Mouse (Mus musculus) ES-CJ7 (cell line): ENCODE measurements around the gene Tekt1.

Source experiments
- DNase-seq: peaks from one replicate; pipeline ENCODE4 v3.0.0; 2011; ENCODE audit warnings: low read depth, low spot score

The Tekt1 gene

DNA sequence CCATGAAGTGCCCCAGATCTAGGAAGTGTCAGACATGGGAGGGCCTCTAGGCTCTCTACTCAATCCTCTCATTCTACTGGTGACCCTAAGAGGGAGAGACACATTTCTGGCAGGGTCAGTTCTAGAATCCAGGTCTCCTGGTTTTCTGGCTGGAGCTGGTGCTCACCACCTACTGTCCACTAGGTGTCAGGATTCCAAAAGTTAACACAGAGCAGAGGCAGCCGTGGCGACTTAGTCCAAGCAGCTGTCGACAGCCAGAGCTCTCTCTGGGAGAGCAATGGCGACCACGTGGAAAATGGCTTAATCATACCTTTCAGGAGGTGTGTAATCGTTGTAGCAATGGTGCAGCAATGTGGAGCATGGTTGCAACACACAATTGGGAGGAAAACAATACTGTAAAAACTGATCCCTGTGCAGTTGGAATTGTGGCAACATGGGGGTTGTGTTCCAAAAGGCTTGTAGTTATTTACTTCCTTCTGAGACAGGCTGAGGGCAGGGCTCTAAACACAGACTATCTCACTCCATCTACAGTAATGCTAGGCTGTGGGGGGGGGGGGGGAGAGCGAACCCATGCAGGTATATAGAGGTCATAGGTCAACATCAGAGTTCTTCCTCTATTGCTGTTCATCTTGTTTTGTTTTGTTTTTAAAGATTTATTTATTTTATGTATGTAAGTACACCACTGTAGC, 19.5 kb downstream of the Tekt1 start:
- peak; percentile 91 for DNase-seq

DNA sequence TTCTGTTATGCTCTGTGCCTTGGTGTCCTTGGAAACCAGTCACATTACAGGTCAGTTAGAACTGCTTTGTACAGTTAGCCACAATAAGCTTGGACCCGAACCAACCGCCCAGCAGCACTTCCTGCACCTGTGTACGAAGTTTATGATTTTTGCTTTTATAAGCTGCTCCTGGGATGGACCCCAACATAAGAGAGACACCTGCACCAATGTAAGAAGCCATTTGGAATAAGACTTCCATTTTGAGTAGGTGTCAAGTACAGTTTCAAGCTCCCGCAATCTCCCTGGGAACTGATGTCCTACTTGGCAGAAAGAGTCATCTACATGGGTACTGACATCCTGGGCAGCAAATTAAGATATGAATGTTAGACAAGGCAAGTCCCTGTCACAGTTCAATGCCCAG, 22.5 kb downstream of the Tekt1 start:
- DNase-seq = no peak

DNA sequence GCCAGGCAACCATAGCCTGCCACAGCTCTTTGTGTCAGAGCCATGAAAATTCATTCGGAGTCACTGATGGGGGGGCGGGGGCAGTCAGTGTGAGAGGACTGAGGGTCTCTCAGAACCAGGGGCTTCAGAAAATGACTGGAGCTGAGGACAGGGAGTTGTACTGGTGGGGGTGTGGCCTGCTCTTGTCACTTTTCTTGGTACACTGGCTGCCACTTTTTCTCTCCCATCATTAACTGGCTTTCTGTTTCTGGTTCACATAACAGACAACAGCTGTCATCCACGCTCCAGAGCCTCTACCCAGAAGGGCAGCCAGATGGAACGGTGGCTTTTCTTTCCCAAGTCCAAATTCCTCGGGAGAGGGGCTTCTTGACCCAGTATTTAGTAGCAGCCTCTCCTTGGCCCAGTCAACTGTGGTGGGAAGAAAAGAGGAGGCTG, 23.8 kb downstream of the Tekt1 start:
- no peak for DNase-seq

DNA sequence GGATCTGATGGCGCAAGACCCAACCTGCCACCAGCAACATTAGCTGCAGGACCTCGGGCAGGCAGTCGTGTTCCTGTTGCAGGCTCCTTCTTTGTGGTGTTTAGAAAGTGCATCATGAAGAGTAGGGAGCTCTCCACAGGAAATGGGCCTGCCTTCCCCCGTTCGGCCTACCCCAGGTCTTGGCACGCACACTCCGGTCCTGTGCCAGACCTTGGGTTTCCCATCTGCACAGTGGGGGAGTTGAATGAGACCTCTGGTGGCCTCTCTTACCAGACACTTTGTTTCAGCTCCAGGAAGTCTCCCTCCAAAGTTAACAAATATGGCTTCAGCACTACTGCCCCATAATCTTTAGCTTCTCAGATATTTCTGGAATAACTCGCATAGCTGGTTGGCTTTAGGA, 25.5 kb downstream of the Tekt1 start:
- DNase-seq = no peak

DNA sequence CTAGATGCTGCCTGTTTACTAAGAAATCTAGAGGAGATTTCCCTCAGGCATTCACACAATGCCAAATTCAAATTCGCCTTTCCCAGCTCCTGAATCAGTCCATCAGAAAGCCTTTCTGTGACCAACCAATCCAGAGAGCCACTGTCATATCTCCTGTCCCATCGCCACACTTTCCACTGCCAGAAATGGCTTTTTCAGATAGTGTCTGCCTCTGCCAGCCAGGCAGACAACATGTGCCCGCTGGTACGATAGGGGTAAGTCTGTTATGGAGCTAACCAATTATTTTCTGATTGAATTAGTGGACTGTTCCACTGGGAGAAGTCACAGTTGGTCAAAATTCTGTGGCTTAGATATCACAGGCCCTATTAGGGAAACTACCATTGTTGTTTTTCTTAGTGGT, 27.6 kb downstream of the Tekt1 start:
- DNase-seq = no peak

DNA sequence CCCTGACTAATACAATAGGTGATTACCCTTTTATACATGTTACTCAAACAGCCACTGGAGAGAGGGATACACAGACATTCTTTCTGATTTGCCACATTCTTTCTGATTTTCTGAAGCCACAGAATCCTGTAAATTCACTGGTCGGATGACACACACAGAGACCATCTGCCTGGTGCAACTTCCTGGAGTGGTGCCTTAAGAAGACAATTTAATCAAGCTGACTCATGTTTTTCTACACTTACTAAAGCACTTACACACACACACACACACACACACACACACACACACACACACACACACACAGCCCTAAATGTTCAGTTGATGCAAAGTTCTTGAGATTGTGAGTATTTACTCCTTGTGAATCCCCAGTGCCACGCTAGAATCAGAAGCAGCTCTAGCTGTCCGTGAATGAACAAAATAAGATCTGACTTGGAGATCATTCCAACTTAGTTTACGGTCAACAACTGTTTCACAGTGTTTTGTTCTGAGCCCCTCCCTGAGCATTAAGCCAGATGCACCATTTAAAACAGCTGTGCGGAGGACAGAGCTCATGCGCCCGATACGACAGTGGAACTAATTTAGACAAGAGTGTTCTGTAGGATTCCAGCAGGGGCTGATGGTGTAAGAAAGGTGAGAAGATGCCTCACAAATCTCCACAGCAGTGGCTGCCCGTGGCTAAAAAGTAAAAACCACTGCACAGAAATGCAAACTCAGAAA, 29.1 kb downstream of the Tekt1 start:
- DNase-seq = no peak

DNA sequence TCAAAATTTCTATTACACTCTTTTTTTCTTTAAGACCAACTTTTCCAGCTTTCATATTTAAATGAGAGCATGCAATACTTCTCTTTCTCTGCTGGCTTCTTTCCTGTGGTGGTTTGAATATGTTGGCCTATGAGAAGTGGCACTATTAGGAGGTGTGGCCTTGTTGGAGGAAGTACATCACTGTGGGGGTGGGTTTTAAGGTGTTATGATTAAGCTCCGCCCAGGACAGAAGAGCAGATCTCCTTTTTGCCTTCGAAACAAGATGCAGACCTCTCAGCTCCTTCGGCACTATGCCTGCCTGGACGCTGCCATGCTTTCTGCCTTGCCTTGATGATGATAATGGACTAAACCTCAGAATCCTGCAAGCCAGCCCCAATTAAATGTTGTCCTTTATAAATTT, 36.5 kb downstream of the Tekt1 start:
- DNase-seq = no peak

GRCm38 (mm10) chr11:72324431-72324830, 37.8 kb downstream of the Tekt1 start:
- peak; percentile 75 for DNase-seq

DNA sequence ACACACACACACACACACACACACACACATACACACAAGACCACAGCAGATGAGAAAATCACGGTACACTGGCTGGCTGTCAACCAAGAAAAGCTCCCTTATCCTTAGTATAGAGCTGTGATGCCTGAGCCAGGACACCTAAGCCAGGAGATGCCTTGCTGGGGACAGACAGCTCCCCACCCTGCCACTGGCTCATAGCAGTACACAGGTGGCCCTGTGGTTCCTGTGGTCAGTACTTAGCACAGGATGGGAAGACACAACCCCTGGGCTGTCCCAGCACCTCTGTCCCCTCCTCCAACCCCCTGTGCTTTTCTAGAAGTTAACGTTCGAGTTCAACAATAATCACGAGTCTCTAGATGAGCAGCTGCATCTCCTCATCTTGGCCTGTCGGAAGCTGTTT, 44.2 kb downstream of the Tekt1 start:
- DNase-seq = no peak

DNA sequence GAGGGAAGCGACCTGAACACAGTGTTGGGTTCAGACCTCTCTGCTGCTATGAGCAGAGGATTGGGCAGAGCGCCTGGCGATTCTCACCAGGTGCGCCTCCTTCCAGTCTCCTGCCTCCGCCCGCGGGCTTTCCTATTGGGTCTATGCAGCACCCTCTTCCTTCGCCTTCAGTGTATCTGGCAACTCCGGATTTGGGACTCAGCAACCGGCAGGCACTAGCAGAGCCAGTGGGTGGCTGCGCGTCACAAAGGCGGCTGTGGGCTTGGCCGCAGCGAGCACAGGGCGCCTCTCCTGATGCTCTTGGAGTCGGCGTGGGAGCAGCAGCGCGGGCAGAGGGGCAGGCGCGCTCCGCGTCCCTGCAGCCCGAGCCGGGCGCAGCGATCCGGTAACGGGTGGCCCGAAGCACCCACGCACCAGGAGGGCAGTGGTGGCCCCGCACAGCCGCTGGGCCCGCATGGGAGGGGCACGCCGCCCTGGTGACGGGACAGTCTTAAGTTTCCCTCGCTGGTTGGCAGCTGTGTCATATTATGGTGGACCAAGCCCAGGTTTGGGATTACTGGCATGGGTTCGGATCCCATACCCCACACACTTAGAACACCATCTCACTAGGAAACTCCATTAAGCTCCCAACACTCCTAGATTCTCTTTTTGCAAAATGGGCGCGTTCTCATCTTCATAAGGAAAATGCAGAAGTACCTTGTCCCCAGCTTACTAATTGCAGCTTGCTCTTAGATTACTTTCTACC, 47.9 kb downstream of the Tekt1 start, which contains the start of gene Fbxo39:
Gene Fbxo39, plus strand, starts transcription at position 294 of the 745 bp plus-strand sequence.
- peak; percentile 43 for DNase-seq

DNA sequence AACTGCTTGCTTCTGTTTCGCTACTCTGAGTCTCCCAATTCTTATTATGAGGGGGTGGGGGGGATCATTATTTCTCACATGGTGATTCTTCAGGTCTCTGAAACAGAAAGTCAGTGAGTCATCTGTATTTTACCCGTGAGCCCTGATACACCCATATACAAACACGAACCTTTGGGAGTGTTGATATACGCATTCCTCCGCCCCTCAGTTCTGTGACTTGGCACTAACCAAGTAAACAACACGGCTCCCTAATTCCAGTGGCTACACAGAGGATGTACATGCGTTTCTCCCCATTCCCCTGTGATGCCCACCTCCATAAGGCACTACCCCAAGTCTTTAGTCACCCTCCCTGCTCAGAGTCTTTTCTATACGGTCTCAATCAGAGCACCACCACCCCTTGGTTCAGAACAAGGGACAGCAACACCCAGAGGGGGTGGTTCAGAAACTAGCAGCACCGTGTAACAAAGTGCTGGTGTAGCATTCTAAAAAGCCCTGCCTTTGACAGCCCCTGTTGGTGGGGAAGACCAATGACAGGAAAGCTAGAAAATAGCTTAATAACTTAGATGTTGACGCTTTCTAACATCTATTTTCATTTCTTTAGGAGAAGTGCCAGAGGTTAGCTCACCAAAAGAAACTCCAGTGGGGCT, 50.8 kb downstream of the Tekt1 start:
- peak; percentile 47 for DNase-seq

GRCm38 (mm10) chr11:72310491-72310890, 51.8 kb downstream of the Tekt1 start:
- DNase-seq = no peak

DNA sequence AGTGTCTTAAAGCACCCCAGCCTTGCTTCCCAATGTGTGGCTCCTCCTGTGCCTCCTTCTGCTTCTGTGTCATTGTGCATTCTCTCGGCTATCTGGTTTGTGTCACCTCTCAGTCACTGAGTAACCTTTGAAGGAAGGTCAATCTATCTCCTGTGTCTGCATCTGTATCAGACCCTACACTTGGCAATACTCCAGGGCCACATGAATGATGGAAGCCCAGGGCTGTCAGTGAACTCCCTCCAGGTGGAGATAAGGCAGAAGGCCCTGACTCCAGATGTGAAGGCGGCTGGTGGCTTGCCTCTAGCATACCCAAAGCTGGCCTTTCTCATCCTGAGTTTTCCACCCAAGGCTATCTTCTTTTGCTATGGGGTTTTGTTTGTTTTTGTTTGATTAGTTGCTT, 53.3 kb downstream of the Tekt1 start:
- DNase-seq = no peak

DNA sequence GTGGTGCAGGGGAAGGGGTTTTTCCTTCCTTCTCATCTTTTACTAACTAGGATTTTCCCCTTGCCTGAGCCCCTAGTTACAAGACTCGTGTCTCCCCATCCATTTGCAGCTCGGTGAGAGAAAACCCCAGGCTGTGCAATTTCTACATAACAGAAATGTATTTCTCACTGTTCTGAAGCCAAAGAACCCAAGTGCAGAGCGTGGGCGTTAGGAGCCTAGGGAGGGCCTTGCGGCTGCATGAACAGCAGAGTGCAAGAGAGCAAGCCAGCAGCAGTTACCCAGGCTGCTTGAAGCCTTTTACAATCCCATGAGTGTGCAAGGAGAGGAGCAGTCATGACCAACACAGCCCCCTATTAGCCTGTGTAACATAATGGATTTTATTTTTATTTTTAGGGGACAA, 54.8 kb downstream of the Tekt1 start:
- DNase-seq = no peak

DNA sequence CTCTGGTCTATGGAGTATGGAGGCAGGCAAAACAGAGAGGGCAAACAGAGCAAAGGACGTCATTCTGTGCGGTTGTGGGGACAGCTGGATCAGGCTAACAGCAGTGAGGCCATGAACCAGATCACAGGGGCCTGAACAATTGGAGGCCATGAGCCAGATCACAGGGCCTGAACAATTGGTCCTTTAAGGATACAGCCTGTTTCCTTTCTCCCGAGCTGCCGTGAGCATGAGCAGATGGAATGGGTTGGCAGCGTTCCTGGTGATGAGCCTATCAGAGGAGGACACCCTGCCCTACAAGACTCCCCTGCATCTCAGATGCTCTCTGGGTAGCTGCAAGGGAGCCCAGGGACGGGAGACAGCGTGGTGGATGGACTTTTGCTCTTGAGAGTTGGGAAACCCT, 60.0 kb downstream of the Tekt1 start:
- DNase-seq = no peak

DNA sequence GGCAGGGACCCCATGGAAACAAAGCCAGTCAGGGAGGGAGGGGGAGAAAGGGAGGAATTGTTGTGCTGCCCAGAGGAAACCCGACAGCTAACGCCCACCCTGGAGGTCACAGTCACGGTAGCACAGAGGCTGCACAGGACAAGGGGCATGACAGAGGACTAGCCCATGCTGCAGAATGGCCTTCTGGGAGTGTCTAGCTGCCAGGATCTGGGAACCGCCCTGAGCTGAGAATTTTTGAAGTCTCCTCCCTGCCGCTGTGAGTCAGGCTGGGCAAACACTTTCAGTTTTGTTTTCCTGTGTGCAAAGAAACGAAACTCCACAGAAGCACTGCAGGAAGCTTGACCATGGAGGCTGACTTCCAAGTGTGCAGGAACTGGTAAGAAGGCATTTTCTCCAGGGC, 60.9 kb downstream of the Tekt1 start, which contains the start of gene Xaf1:
Gene Xaf1, plus strand, starts transcription at position 296 of the 400 bp plus-strand sequence.
- peak; percentile 91 for DNase-seq
